Mouse (Mus musculus): Measurements from ENCODE around the gene Cnot2. TPM values are rescaled to one million over a fixed set of nuclear protein-coding genes. Genes with fewer than 3 reads are reported as not detected.
A peak's percentile ranks its signal among the peaks of the same experiment; 100 is the strongest.

The Cnot2 gene
- polyA plus RNA-seq, 1 experiment from 2014 or later = 42.3 TPM

- peak within 1 kb of the TSS; percentile 80 for H3K4me2 ChIP-seq
- H3K27me3 ChIP-seq = peaks cover 65% of the 10 kb centered on the region
- WGBS (ENCODE audit: insufficient replicate concordance) = 1% methylated on average over 76 of the region's 92 CpGs
- no peak within 1 kb of the TSS for H3K27ac ChIP-seq
- H3K4me1 ChIP-seq (replicated peaks) = peaks cover 15% of the 10 kb centered on the region
- H3K9me3 ChIP-seq (replicated peaks) = peaks cover 5% of the 10 kb centered on the region
- no peaks in the 10 kb centered on the region for H3K36me3 ChIP-seq
- peak within 1 kb of the TSS; percentile 39; the same call in 1 of the 2 replicates for H3K9ac ChIP-seq
- peak; percentile 67 for ATAC-seq (ENCODE audit: low read depth)
- no peak for DNase-seq
- H3K4me3 ChIP-seq (replicated peaks) = peak within 1 kb of the TSS; percentile 62
These were observed 107.4 kb downstream of the Cnot2 start, which contains the start of gene Kcnmb4 for GRCm38 (mm10) chr10:116473759-116474549. Kcnmb4 (minus strand) TSS chr10:116473878.

- DNase-seq (no peak), ATAC-seq (ENCODE audit: low read depth) (peak; percentile 39; the same call in 1 of the 2 replicates)
- peaks cover 15% of the 10 kb centered on the region for H3K4me1 ChIP-seq (replicated peaks)
- WGBS (ENCODE audit: insufficient replicate concordance) = under 1% methylated on average over 77 of the region's 78 CpGs
- H3K9ac ChIP-seq = peak overlapping the region; percentile 39; the same call in 1 of the 2 replicates
- H3K36me3 ChIP-seq = no peaks in the 10 kb centered on the region
- no peak overlapping the region for H3K27ac ChIP-seq
- peaks cover 65% of the 10 kb centered on the region for H3K27me3 ChIP-seq
- H3K4me2 ChIP-seq = peak overlapping the region; percentile 80
- H3K4me3 ChIP-seq (replicated peaks) = peak overlapping the region; percentile 62
- H3K9me3 ChIP-seq (replicated peaks) = peaks cover 5% of the 10 kb centered on the region
These were observed 108.1 kb downstream of the Cnot2 start for GRCm38 (mm10) chr10:116473071-116473758.

- 8% methylated on average over 5 of the region's 5 CpGs for WGBS (ENCODE audit: insufficient replicate concordance)
- ATAC-seq (ENCODE audit: low read depth) = no peak
- peaks cover 5% of the 10 kb centered on the region for H3K9me3 ChIP-seq (replicated peaks)
- H3K4me2 ChIP-seq = peak overlapping the region; percentile 80
- peaks cover 65% of the 10 kb centered on the region for H3K27me3 ChIP-seq
- H3K36me3 ChIP-seq = no peaks in the 10 kb centered on the region
- no peak overlapping the region for H3K9ac ChIP-seq
- H3K4me1 ChIP-seq (replicated peaks) = peaks cover 17% of the 10 kb centered on the region
- no peak for DNase-seq
- peak overlapping the region; percentile 62 for H3K4me3 ChIP-seq (replicated peaks)
- no peak overlapping the region for H3K27ac ChIP-seq
These were observed 108.7 kb downstream of the Cnot2 start for GRCm38 (mm10) chr10:116472579-116472978.

GRCm38 (mm10) chr10:116470306-116470925 lies 110.9 kb downstream of the Cnot2 start:
- Histone ChIP-seq H3K4me2 (no peak overlapping the region), H3K27ac (no peak overlapping the region), H3K27me3 (peaks cover 52% of the 10 kb centered on the region), H3K36me3 (no peaks in the 10 kb centered on the region), H3K4me3 (replicated peaks) (no peak overlapping the region), H3K9ac (no peak overlapping the region), H3K9me3 (replicated peaks) (no peaks in the 10 kb centered on the region), H3K4me1 (replicated peaks) (peaks cover 17% of the 10 kb centered on the region)
- DNase-seq = no peak
- ATAC-seq (ENCODE audit: low read depth) = no peak
- WGBS (ENCODE audit: insufficient replicate concordance) = 80% methylated on average over 11 of the region's 11 CpGs

- peaks cover 29% of the 10 kb centered on the region for H3K27me3 ChIP-seq
- H3K4me1 ChIP-seq (replicated peaks) = peaks cover 7% of the 10 kb centered on the region
- no peak overlapping the region for H3K9ac ChIP-seq
- DNase-seq = no peak
- no peaks in the 10 kb centered on the region for H3K36me3 ChIP-seq
- H3K4me3 ChIP-seq (replicated peaks) = no peak overlapping the region
- H3K9me3 ChIP-seq (replicated peaks) = no peaks in the 10 kb centered on the region
- WGBS (ENCODE audit: insufficient replicate concordance) = 35% methylated on average over 5 of the region's 5 CpGs
- peak; percentile 64; the same call in 1 of the 2 replicates for ATAC-seq (ENCODE audit: low read depth)
- H3K4me2 ChIP-seq = no peak overlapping the region
- H3K27ac ChIP-seq = no peak overlapping the region
These were observed 113.2 kb downstream of the Cnot2 start for GRCm38 (mm10) chr10:116468094-116468493.

GRCm38 (mm10) chr10:116463753-116464345 lies 117.5 kb downstream of the Cnot2 start:
- H3K36me3 ChIP-seq = no peaks in the 10 kb centered on the region
- ATAC-seq (ENCODE audit: low read depth) (no peak), DNase-seq (no peak)
- H3K27ac ChIP-seq = no peak overlapping the region
- H3K9me3 ChIP-seq (replicated peaks) = no peaks in the 10 kb centered on the region
- peaks cover 2% of the 10 kb centered on the region; the same call in 1 of the 2 replicates for H3K4me1 ChIP-seq (replicated peaks)
- H3K4me3 ChIP-seq (replicated peaks) = no peak overlapping the region
- no peaks in the 10 kb centered on the region for H3K27me3 ChIP-seq
- H3K9ac ChIP-seq = no peak overlapping the region
- WGBS (ENCODE audit: insufficient replicate concordance) = 77% methylated on average over 12 of the region's 12 CpGs
- H3K4me2 ChIP-seq = no peak overlapping the region

- Histone ChIP-seq H3K9ac (no peak overlapping the region), H3K4me1 (replicated peaks) (no peaks in the 10 kb centered on the region), H3K9me3 (replicated peaks) (no peaks in the 10 kb centered on the region), H3K27me3 (no peaks in the 10 kb centered on the region), H3K36me3 (no peaks in the 10 kb centered on the region), H3K4me2 (no peak overlapping the region), H3K4me3 (replicated peaks) (no peak overlapping the region), H3K27ac (no peak overlapping the region)
- 78% methylated on average over 9 of the region's 9 CpGs for WGBS (ENCODE audit: insufficient replicate concordance)
- DNase-seq = no peak
- ATAC-seq (ENCODE audit: low read depth) = no peak
These were observed 119.9 kb downstream of the Cnot2 start for GRCm38 (mm10) chr10:116461443-116461842.

GRCm38 (mm10) chr10:116458786-116459185 lies 122.5 kb downstream of the Cnot2 start:
- DNase-seq (no peak), ATAC-seq (ENCODE audit: low read depth) (no peak)
- WGBS (ENCODE audit: insufficient replicate concordance) = 78% methylated on average over 9 of the region's 9 CpGs
- Histone ChIP-seq H3K9me3 (replicated peaks) (no peaks in the 10 kb centered on the region), H3K4me1 (replicated peaks) (no peaks in the 10 kb centered on the region), H3K4me2 (no peak overlapping the region), H3K27ac (no peak overlapping the region), H3K9ac (no peak overlapping the region), H3K36me3 (no peaks in the 10 kb centered on the region), H3K27me3 (no peaks in the 10 kb centered on the region), H3K4me3 (replicated peaks) (no peak overlapping the region)

- Histone ChIP-seq H3K27ac (no peak overlapping the region), H3K9me3 (replicated peaks) (peaks cover 5% of the 10 kb centered on the region; the same call in 1 of the 2 replicates), H3K4me3 (replicated peaks) (no peak overlapping the region), H3K4me2 (no peak overlapping the region), H3K4me1 (replicated peaks) (no peaks in the 10 kb centered on the region), H3K9ac (no peak overlapping the region), H3K36me3 (no peaks in the 10 kb centered on the region), H3K27me3 (no peaks in the 10 kb centered on the region)
- ATAC-seq (ENCODE audit: low read depth) = no peak
- WGBS (ENCODE audit: insufficient replicate concordance) = 73% methylated on average over 7 of the region's 7 CpGs
- DNase-seq = no peak
These were observed 128.5 kb downstream of the Cnot2 start for GRCm38 (mm10) chr10:116452771-116453170.

- Histone ChIP-seq H3K27ac (no peak overlapping the region), H3K9me3 (replicated peaks) (peaks cover 5% of the 10 kb centered on the region; the same call in 1 of the 2 replicates), H3K36me3 (no peaks in the 10 kb centered on the region), H3K4me3 (replicated peaks) (no peak overlapping the region), H3K27me3 (no peaks in the 10 kb centered on the region), H3K4me2 (no peak overlapping the region), H3K9ac (no peak overlapping the region), H3K4me1 (replicated peaks) (no peaks in the 10 kb centered on the region)
- 64% methylated on average over 9 of the region's 9 CpGs for WGBS (ENCODE audit: insufficient replicate concordance)
- DNase-seq (no peak), ATAC-seq (ENCODE audit: low read depth) (no peak)
These were observed 130.7 kb downstream of the Cnot2 start for GRCm38 (mm10) chr10:116450621-116451020.

- DNase-seq (no peak), ATAC-seq (ENCODE audit: low read depth) (no peak)
- H3K4me1 ChIP-seq (replicated peaks) = no peaks in the 10 kb centered on the region
- 84% methylated on average over 12 of the region's 12 CpGs for WGBS (ENCODE audit: insufficient replicate concordance)
- H3K4me3 ChIP-seq (replicated peaks) = no peak overlapping the region
- peaks cover 5% of the 10 kb centered on the region; the same call in 1 of the 2 replicates for H3K9me3 ChIP-seq (replicated peaks)
- no peak overlapping the region for H3K27ac ChIP-seq
- H3K27me3 ChIP-seq = no peaks in the 10 kb centered on the region
- no peak overlapping the region for H3K9ac ChIP-seq
- no peak overlapping the region for H3K4me2 ChIP-seq
- no peaks in the 10 kb centered on the region for H3K36me3 ChIP-seq
These were observed 133.1 kb downstream of the Cnot2 start for GRCm38 (mm10) chr10:116448166-116448565.

Data from liver, embryonic 13.5 days (tissue).